Mouse (Mus musculus) left cerebral cortex, adult 9 months (tissue): Measurements from ENCODE around the gene Dpp7.

Experiments
- DNase-seq, 2 experiments: peaks; one replicate each; pipeline ENCODE4 v3.0.0; 2022; ENCODE audit warnings: low spot score in 2 of 2

Gene Dpp7

DNA sequence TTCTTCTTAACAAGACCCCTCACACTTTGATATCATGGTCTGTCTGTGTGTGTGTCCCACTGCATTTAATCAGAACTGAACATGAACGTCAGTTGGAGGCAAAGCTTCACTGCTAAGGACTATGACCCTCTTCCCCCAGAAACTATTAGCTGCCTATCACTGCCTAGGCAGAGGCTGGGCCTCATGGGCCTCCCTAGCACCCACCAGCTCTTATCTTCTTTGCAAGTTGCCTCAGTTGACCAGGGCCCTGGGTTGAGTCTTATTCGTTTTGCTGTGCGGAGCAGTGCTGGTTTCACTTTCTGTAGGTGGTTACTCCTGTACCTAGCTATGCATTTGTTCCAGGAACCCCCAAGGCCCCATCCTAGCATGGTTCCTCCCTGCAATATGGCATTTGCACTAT is 13.8 kb upstream of the Dpp7 start:
- DNase-seq, result no peak

- peak in 1 of 2 experiments; percentile 62 for DNase-seq
Observed at GRCm38 (mm10) chr2:25365091-25365761, 9.1 kb upstream of the Dpp7 start, which contains the start of gene Uap1l1. Gene Uap1l1, minus strand, starts transcription at chr2:25365682.

DNA sequence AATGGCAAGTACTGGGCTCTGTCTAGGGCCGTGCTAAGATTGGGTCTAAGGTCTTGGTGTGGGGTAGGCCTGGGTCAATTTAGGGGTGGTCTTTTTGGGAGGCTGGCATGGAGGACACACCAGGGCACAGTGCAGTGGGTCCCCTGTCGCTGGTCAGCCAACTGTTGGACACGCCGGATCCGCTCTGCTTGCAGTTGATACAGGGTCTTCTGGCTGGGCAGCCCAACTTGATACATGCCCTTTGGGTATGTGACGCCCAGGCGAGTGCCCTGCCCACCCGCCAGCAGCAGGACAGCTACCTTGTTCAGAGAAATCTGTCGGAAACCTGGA is 8.6 kb upstream of the Dpp7 start:
- DNase-seq, result no peak

- no peak for DNase-seq
Observed at GRCm38 (mm10) chr2:25364313-25364712, 8.2 kb upstream of the Dpp7 start.

DNA sequence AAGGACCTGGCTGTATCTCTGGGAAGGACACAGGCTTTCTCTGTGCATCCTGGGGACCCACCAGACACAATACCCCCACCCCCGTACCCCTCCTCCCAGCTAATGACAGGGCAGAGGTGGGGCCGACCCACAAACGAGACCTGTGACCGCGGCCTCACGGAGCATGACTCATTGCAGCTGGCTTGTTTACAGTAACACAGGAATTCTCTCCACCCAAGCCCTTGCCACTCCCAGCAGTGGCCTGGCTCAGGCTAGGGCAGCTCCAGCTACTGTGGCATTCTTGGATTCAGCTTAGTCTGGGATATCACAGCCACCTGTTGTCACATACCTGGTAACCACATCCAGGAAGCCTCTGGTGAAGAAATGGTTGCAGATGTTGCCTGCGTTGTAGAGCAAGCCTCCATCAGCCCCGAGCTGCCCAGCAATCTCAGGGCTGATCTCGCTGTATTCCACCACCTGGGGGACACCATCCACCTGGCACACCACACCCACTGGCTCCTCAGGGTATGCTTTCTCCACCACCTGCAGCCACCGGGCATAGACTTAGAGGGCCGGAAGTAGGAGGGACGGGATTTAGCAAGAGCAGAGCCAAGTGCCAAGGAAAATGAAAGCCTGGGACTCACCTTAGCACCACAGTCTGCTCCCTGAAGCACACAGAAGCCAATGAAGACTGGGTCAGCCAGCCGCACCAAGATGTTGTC is 7.5 kb upstream of the Dpp7 start:
- DNase-seq, result no peak

DNA sequence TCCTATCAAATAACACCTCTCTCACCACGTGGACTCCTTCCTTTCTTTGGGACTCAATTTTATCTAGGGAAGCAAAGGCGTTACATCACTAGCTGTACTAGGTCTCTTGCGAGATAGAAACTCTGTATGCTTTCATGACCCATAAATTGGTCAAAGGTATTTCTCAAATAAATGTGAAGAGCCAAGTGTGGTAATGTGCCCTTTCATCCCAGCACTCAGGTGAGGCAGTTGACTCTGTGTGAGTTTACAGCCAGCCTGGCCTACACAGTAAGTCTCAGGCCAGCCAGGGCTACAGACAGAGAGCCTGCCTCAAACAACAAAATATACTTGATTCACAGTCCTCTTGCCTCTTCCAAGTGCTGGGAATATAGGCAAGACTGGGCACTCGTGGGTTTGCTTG is 3.7 kb upstream of the Dpp7 start:
- no peak for DNase-seq

DNA sequence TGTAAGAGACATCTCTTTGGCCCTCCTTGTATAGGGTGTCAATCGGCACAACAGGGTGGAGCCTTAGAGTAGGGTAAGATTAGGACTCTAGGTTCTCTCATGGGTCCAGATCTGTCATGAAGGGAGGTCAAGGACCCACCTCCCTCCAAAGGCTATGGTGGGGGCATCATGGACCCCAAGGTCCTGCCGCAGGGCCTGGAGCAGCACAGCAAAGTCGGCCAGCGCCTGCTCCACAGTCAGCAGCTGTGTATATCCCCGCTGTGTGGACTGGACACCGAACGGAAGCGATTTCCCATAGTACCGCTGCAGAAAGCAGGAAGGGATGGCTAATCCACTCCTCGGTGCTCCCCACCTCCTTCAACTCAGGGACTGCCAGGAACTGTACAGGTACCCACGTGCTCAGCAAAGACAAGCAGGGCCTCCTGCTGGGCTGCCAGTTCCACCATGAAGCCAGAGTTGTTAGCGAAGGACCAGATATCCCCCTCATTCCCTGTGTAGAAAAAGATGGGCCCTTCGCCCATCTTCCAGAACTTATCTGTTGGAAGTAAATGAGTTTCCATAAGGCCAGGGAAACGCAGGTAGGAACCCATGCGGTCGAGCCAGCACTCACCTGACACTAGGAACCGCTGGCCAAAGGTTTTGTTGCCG is 616 bp downstream of the Dpp7 start:
- DNase-seq, result no peak

DNA sequence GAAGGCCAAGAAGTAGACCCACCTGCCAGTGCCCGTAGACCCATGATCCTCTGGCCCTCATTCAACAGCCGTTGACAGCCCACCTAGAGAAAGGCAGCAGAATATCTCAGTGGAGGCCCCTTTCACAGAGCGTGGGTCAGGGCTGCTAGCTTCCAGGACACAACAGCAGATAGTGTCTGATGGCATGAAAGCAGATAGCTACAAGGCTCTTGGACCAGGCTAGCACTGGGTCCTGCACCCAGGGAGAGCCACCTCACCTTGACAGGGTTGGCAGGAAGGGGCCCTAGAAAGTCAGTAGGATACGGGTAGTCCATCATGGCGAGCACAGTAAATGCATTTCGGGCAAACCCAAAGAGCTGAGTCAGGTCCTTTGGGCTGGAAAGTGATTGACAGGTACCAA is 1.9 kb downstream of the Dpp7 start:
- DNase-seq, result no peak

DNA sequence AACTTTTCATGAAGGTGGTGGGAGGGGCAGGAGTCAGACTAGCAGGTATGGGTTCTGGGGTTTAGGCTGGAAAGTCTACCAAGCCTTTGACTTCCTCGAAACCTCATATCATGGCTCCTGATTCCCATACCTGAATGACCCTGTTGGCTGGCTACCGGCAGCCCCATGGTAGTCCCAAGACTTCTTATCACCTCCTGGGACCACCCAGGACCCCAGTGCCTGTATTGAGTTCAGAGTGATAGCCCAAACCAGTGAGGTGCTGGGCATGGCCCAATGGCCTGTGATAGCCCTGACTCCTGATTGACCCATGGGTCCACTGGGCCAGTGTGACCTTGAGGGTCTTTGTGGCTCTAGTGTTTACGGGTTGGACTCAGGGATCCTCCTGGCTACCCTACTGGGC is 5.5 kb downstream of the Dpp7 start:
- DNase-seq, result no peak

DNA sequence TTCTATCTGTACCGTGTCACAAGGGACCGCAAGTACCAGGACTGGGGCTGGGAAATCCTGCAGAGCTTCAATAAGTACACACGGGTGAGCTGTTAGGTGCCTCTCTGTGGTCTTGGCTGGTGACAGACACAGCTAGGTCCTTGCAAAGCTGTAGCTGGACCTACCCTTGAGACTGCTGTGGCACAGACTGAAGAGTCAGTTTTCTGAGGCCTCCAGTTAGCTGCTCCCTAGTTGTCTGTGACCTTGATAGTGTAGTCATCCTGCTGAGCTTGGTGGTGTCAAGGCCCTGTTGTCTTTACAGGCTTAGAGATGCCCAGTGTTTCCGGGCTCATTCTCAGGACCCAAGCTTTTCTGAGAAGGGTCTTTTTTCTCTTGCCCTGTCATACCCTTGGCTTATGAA is 6.7 kb downstream of the Dpp7 start:
- DNase-seq, result no peak

GRCm38 (mm10) chr2:25348162-25348561 is 8.0 kb downstream of the Dpp7 start:
- no peak for DNase-seq

GRCm38 (mm10) chr2:25338303-25338702 is 17.9 kb downstream of the Dpp7 start:
- no peak for DNase-seq

- DNase-seq, result no peak
Observed at GRCm38 (mm10) chr2:25333569-25333968, 22.6 kb downstream of the Dpp7 start.

- peak; percentile 97 to 99 for DNase-seq
Observed at GRCm38 (mm10) chr2:25332286-25333160, 23.6 kb downstream of the Dpp7 start, which contains the start of gene Man1b1. Gene Man1b1, plus strand, starts transcription at chr2:25332338.

DNA sequence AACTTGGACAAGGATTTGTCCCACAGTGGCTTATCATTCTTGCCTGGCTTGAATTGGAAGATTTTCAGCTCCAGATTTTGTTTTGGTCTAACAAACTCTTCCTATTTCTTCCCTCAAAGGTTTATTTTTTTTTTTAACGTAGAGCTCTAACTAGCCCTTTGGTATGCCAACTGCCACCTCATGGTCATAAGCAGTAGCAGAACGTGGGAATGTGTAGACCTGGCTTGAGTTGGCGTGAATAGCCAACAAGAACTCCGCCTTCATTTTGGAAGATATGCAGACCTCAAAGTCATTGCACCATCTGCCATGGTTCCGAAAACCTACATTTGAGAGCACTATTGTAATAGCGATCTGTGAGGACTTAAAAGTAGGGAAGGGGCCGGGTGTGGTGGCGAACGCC is 24.7 kb downstream of the Dpp7 start:
- DNase-seq, result no peak

DNA sequence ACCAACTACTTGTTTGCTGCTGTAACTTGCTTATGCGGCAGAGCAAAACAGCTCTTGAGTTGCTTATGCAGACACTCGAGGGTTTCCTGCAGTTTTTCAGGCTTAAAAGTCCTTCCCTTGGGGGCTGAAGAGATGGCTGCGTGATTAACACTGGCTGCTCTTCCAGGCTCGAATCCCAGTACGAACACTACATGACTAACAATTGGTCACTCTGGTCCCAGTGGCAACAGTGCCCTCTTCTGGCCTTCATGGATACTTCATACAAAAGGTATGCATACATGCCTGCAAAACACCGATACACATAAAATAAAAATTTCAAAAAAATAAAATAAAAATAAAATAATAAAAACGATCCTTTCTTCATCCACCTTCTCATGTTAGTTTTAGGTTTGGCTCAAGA is 27.7 kb downstream of the Dpp7 start:
- no peak for DNase-seq

DNA sequence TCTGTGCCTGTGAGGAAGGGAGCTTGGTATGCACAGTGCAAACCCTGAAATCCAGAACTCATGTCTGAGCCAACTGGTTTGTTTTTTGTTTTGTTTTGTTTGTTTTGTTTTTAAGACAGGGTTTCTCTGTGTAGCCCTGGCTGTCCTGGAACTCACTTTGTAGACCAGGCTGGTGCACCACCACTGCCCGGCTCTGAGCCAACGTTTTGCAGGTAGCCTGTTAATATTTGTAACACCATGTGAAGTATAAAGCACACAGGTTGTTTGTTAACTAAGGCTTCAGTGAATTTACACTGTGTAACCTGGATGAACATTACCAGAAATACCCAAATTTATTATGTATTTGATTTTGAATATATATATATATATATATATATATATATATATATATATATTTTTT is 30.1 kb downstream of the Dpp7 start:
- DNase-seq, result no peak

DNA sequence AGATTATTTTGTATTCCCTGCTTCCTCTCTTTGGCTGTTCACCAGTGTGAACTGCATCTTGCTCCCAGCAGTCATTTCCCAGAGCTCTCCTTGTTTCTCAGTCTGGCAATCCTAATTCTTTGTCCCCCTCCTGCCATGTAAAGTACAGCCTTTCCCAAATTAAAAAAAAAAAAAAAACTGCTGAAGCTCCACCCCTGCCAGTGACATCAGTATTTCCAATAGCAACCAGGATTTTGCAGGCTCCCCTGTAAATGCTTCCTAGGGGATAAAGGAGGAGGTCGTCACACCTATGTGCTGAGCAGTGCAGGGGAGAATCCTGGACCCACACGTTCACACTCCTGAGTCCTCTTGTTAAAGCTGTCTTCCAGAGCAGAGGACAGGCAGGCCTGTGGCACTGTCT is 36.1 kb downstream of the Dpp7 start:
- DNase-seq, result no peak

- peak; percentile 80 to 92 for DNase-seq
Observed at GRCm38 (mm10) chr2:25318971-25319773, 37.0 kb downstream of the Dpp7 start, which contains the start of gene Grin1. Gene Grin1, minus strand, starts transcription at chr2:25319187.

DNA sequence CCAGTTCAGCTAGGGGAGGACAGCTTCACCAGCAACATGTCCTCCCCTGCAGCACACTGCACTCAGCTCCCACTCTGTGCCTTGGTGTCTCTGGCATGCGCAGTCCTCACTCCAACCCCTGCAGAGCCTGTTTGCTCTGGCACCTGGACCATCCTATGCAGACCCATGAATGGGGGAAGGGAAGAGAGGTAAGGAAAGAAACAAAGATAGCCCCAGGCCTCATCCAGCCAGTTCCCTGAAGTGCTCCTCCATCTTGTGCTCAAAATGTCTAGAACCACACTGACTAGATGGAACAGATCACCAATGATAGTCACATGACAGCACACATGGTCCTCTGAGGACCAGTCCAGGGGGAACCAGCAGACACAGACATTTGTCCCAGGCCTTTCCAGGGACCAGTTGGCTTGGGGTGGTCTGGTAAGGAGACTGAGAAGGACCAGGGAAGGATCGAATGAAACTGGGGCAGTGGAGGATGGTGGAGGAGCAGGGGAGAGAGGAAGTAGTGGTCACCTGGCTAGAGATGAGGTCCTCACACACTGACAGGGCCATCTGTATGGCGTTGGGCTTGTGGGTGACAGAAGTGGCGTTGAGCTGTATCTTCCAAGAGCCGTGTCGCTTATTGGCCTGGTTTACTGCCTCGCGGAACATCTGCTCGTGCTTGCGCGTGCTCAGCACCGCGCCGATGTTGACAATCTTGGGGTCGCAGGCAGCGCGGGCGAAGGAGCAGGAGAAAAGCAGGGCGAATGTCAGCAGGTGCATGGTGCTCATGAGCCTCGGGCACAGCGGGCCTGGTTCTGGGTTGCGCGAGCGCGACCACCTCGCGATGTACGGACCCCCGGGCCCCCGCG is 37.8 kb downstream of the Dpp7 start:
- DNase-seq, result peak in 1 of 2 experiments; percentile 64
